Mouse (Mus musculus) hindbrain, embryonic 11.5 days (tissue): ENCODE measurements at regions not wholly inside any gene's neighbourhood (a gene's known extent, or its start where the extent isn't known, plus 50 kb on each side); places are given as distances from the start of the nearest gene placed in this dataset.

Experiments used
- ATAC-seq: fragments of 200-750 bp; cut with Nextera tagmentation; 2 replicates; pipeline ENCODE4 v1.8.0; 2017; ENCODE audit warnings: mild to moderate bottlenecking, moderate TSS enrichment, moderate library complexity; ENCODE audit not compliant: low FRiP score
- DNase-seq: peaks from one replicate; pipeline ENCODE4 v3.0.0-alpha.2; 2015; ENCODE audit warnings: low spot score
- H3K27ac ChIP-seq: fragments of 300-500 bp; sonication (generic); 2 replicates; pipeline ENCODE4 v1.5.1; 2014; ENCODE audit warnings: mild to moderate bottlenecking, low read depth, low read length
- H3K27me3 ChIP-seq: fragments of 300-500 bp; sonication (generic); 2 replicates; pipeline ENCODE4 v1.6.1; 2014; ENCODE audit warnings: mild to moderate bottlenecking, low read length, moderate library complexity, mixed read lengths; ENCODE audit not compliant: control insufficient read depth, insufficient read depth
- H3K36me3 ChIP-seq: fragments of 300-500 bp; sonication (generic); 2 replicates; pipeline ENCODE4 v1.6.1; 2014; ENCODE audit warnings: mild to moderate bottlenecking, low read length, moderate library complexity, mixed read lengths; ENCODE audit not compliant: control insufficient read depth, insufficient read depth
- H3K4me1 ChIP-seq: fragments of 300-500 bp; sonication (generic); replicated peaks from 2 replicates; pipeline ENCODE4 v1.6.1; 2014; ENCODE audit warnings: low read length, mixed read lengths; ENCODE audit not compliant: control insufficient read depth, insufficient read depth
- H3K4me2 ChIP-seq: fragments of 300-500 bp; sonication (generic); replicated peaks from 2 replicates; pipeline ENCODE4 v1.6.1; 2014; ENCODE audit warnings: mild to moderate bottlenecking, low read depth, low read length
- H3K4me3 ChIP-seq: fragments of 300-500 bp; sonication (generic); 2 replicates; pipeline ENCODE4 v1.5.1; 2014; ENCODE audit warnings: low read depth, low read length
- H3K9ac ChIP-seq: fragments of 300-500 bp; sonication (generic); 2 replicates; pipeline ENCODE4 v1.6.1; 2014; ENCODE audit warnings: low read depth, low read length
- H3K9me3 ChIP-seq: fragments of 300-500 bp; sonication (generic); 2 replicates; pipeline ENCODE4 v1.6.1; 2016; ENCODE audit warnings: low read length; ENCODE audit not compliant: control insufficient read depth
- WGBS: fragments of 180-500 bp; shearing (Covaris S2); extraction: QIAGEN DNeasy Blood & Tissue Kit; methylation state at CpG from one replicate; pipeline ENCODE4 v1.1.7; 2014; 5-methylcytosine and 5-hydroxymethylcytosine counted together

DNA sequence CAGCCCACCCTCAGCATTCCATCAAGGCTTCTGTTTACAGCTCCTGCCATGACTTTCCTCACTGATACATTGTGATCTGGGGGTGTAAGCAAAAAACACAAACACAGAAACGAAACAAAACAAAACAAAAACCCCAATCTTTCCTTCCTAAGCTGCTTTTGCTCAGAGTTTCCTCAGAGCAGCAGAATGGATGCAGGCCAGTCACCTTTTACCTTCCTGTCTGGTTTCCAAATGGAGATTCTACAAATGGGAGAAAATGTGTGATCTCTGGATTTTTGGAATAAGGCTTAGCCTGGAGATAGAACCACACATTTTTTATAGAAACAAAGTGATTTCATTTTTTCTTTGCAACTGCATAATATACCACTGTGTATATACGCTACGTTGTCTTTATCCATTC is 204.8 kb downstream of the Plk2 start:
- no peak for ATAC-seq
- H3K9ac ChIP-seq: no peak overlapping the region
- H3K4me1 ChIP-seq: no peaks in the 10 kb centered on the region
- no peak overlapping the region for H3K4me2 ChIP-seq
- no peaks in the 10 kb centered on the region for H3K36me3 ChIP-seq
- no peak overlapping the region for H3K4me3 ChIP-seq
- no peak overlapping the region for H3K27ac ChIP-seq
- no peak for DNase-seq
- H3K27me3 ChIP-seq: no peaks in the 10 kb centered on the region
- H3K9me3 ChIP-seq: no peaks in the 10 kb centered on the region
- 86% methylated on average over 3 of the region's 3 CpGs for WGBS

DNA sequence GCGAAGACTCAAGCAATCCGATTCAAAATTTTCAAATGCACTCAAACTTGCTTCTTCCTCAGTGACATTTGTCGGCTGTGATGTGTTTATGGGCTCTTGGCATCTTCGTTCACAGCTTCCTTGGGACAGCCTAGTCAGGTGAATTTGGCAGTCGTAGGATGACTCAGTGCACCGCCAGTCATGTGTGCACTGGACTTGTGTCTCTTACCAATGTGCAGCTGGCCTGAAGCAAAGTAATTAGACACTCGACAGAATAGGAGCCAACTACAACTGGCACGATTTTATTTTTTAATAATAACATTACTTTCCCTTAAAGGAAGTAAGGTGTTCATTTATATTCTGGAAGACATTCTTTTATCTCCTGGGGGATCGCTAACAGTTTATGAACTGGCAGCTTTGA is 205.5 kb downstream of the Plk2 start:
- ATAC-seq: no peak
- no peaks in the 10 kb centered on the region for H3K4me1 ChIP-seq
- no peak overlapping the region for H3K9ac ChIP-seq
- no peaks in the 10 kb centered on the region for H3K27me3 ChIP-seq
- H3K36me3 ChIP-seq: no peaks in the 10 kb centered on the region
- no peak overlapping the region for H3K4me3 ChIP-seq
- WGBS: 89% methylated on average over 9 of the region's 9 CpGs
- no peak for DNase-seq
- no peak overlapping the region for H3K4me2 ChIP-seq
- no peak overlapping the region for H3K27ac ChIP-seq
- no peaks in the 10 kb centered on the region for H3K9me3 ChIP-seq

DNA sequence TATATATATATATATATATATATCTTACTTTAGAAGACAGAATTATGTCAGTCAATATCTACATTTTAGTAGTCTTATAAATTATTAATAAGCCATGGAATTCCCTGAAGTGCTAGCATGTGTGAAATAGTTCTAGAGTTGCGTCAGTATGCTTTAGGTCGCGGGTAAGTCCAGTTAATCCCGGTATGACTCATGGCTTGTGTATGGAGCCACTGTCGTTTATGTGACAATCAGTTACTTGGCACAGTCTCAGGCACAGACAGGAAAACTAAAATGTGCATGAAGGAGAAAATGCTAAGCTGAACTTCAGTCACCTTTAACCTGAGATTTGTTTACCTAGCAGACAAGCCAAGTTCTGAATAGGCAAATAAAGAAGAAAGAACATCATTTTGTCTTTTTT is 206.5 kb downstream of the Plk2 start:
- no peak for ATAC-seq
- no peaks in the 10 kb centered on the region for H3K4me1 ChIP-seq
- WGBS: 84% methylated on average over 5 of the region's 5 CpGs
- DNase-seq: no peak
- no peak overlapping the region for H3K4me3 ChIP-seq
- H3K4me2 ChIP-seq: no peak overlapping the region
- H3K9ac ChIP-seq: no peak overlapping the region
- H3K36me3 ChIP-seq: no peaks in the 10 kb centered on the region
- H3K27me3 ChIP-seq: no peaks in the 10 kb centered on the region
- no peaks in the 10 kb centered on the region for H3K9me3 ChIP-seq
- H3K27ac ChIP-seq: no peak overlapping the region

- Histone ChIP-seq H3K4me1 (no peaks in the 10 kb centered on the region), H3K4me2 (no peak overlapping the region), H3K9ac (no peak overlapping the region), H3K27ac (no peak overlapping the region), H3K36me3 (no peaks in the 10 kb centered on the region), H3K4me3 (no peak overlapping the region), H3K9me3 (no peaks in the 10 kb centered on the region), H3K27me3 (no peaks in the 10 kb centered on the region)
- DNase-seq (no peak), ATAC-seq (no peak)
- 85% methylated on average over 6 of the region's 6 CpGs for WGBS
Measured at GRCm38 (mm10) chr13:110601840-110602239, 207.0 kb downstream of the Plk2 start.

DNA sequence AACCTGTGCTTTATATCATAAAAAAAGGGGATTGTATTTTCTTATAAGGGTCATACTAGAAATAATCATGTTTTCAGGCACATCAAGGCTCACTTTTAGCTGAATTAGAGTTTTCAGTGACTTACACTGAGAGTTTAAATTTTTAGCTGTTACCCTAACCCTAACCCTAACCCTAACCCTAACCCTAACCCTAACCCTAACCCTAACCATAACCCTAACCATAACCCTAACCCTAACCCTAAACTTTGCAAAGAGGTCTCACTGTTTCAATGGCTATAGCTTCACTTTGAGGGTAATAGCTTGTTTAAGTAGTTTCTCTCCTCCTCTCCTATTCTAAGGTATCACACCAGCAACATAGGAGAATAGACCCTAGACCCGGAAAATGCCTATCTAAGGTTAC is 208.0 kb downstream of the Plk2 start:
- H3K27ac ChIP-seq: no peak overlapping the region
- H3K9me3 ChIP-seq: no peaks in the 10 kb centered on the region
- no peaks in the 10 kb centered on the region for H3K4me1 ChIP-seq
- 77% methylated on average over 1 of the region's 1 CpGs for WGBS
- no peaks in the 10 kb centered on the region for H3K27me3 ChIP-seq
- no peak overlapping the region for H3K4me3 ChIP-seq
- no peak for ATAC-seq
- no peak for DNase-seq
- no peaks in the 10 kb centered on the region for H3K36me3 ChIP-seq
- H3K4me2 ChIP-seq: no peak overlapping the region
- no peak overlapping the region for H3K9ac ChIP-seq

GRCm38 (mm10) chr13:110619010-110619409 is 224.2 kb downstream of the Plk2 start:
- WGBS: 83% methylated on average over 6 of the region's 6 CpGs
- no peaks in the 10 kb centered on the region for H3K27me3 ChIP-seq
- no peaks in the 10 kb centered on the region for H3K9me3 ChIP-seq

GRCm38 (mm10) chr13:110627136-110627535 is 232.3 kb downstream of the Plk2 start:
- Histone ChIP-seq H3K27me3 (no peaks in the 10 kb centered on the region), H3K4me3 (no peak overlapping the region), H3K27ac (no peak overlapping the region), H3K4me1 (no peaks in the 10 kb centered on the region), H3K9me3 (no peaks in the 10 kb centered on the region), H3K4me2 (no peak overlapping the region), H3K36me3 (no peaks in the 10 kb centered on the region), H3K9ac (no peak overlapping the region)
- 86% methylated on average over 6 of the region's 6 CpGs for WGBS
- DNase-seq (no peak), ATAC-seq (no peak)

More at GRCm38 (mm10) chr13:110619010-110619409, 224.2 kb downstream of the Plk2 start:
- Histone ChIP-seq H3K9ac (no peak overlapping the region), H3K36me3 (no peaks in the 10 kb centered on the region), H3K27ac (no peak overlapping the region), H3K4me1 (no peaks in the 10 kb centered on the region), H3K4me3 (no peak overlapping the region), H3K4me2 (no peak overlapping the region)
- DNase-seq (no peak), ATAC-seq (no peak)

DNA sequence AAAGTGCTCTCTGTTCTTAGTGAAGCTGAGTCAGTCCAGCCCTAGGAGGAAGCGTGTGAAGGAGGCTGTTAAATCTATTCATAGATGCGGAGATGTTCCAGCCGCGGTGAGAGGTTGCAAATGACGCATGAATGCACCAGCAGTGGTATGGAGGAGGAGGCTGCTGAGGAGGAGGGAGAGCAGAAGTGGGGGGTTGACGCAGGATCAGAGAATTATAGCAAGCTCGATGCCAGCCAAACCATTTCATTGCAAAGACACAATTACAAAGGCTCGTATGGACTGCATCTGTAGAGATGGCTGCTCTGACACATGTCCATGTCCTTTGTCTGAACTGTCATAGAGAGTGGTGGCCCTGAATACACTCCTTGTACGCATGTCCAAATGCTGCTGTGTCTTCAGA is 232.9 kb downstream of the Plk2 start:
- Histone ChIP-seq H3K36me3 (no peaks in the 10 kb centered on the region), H3K27ac (no peak overlapping the region), H3K9ac (no peak overlapping the region), H3K4me2 (no peak overlapping the region), H3K4me1 (no peaks in the 10 kb centered on the region), H3K4me3 (no peak overlapping the region), H3K9me3 (no peaks in the 10 kb centered on the region), H3K27me3 (no peaks in the 10 kb centered on the region)
- DNase-seq: peak; percentile 9
- 64% methylated on average over 9 of the region's 9 CpGs for WGBS
- ATAC-seq: 0 out of 2 replicates have a peak, but pooled peaks have one; percentile 30

DNA sequence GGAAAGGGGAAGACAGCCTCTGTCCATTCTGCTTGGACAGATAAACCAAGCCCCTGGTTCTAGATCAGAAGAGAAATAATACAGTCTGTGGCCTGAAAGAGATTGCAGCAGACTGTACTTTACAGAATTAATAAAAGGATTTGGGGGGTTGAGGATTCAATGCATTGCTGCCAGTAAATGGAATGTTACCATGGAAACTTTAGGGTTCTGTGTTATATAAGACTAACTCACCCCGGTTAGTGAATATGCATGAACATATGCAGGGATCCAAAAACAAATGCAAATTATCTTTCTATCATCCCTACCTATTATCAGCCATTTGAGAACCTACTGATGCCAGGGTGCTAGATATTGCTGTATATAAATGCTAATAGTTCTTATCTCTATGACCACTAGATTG is 233.4 kb downstream of the Plk2 start:
- Histone ChIP-seq H3K9ac (no peak overlapping the region), H3K36me3 (no peaks in the 10 kb centered on the region), H3K4me2 (no peak overlapping the region), H3K4me1 (no peaks in the 10 kb centered on the region), H3K9me3 (no peaks in the 10 kb centered on the region), H3K4me3 (no peak overlapping the region), H3K27me3 (no peaks in the 10 kb centered on the region), H3K27ac (no peak overlapping the region)
- no peak for ATAC-seq
- WGBS: 80% methylated on average over 1 of the region's 1 CpGs
- DNase-seq: no peak
